Mouse (Mus musculus) kidney, embryonic 16.5 days (tissue): Measurements from ENCODE around the gene Dock10. TPM values are rescaled to one million over a fixed set of nuclear protein-coding genes. Genes with fewer than 3 reads are reported as not detected.

ENCODE experiments used
- ATAC-seq: fragments of 200-750 bp; cut with Nextera tagmentation; 2 replicates; pipeline ENCODE4 v1.8.0; 2017; ENCODE audit warnings: moderate TSS enrichment; ENCODE audit not compliant: low FRiP score, low TSS enrichment
- H3K27ac ChIP-seq: fragments of 300-500 bp; sonication (generic); 2 replicates; pipeline ENCODE4 v1.5.1; 2014; ENCODE audit warnings: low read length
- H3K27me3 ChIP-seq: fragments of 300-500 bp; sonication (generic); 2 replicates; pipeline ENCODE4 v1.6.1; 2014; ENCODE audit warnings: low read length, control low read depth, mixed read lengths; ENCODE audit not compliant: insufficient read depth
- H3K36me3 ChIP-seq: fragments of 300-500 bp; sonication (generic); 2 replicates; pipeline ENCODE4 v1.6.1; 2014; ENCODE audit warnings: low read length, control low read depth, mixed read lengths; ENCODE audit not compliant: insufficient read depth
- H3K4me1 ChIP-seq: fragments of 300-500 bp; sonication (generic); 2 replicates; pipeline ENCODE4 v1.6.1; 2014; ENCODE audit warnings: low read length, control low read depth, mixed read lengths; ENCODE audit not compliant: insufficient read depth
- H3K4me2 ChIP-seq: fragments of 300-500 bp; sonication (generic); replicated peaks from 2 replicates; pipeline ENCODE4 v1.6.1; 2014; ENCODE audit warnings: low read depth, low read length
- H3K4me3 ChIP-seq: fragments of 300-500 bp; sonication (generic); 2 replicates; pipeline ENCODE4 v1.5.1; 2014; ENCODE audit warnings: mild to moderate bottlenecking, low read length
- H3K9ac ChIP-seq: fragments of 300-500 bp; sonication (generic); replicated peaks from 2 replicates; pipeline ENCODE4 v1.6.1; 2014; ENCODE audit warnings: low read length
- H3K9me3 ChIP-seq: fragments of 300-500 bp; sonication (generic); 2 replicates; pipeline ENCODE4 v1.6.1; 2016; ENCODE audit warnings: low read length, control low read depth
- WGBS: fragments of 180-500 bp; shearing (Covaris S2); extraction: QIAGEN DNeasy Blood & Tissue Kit; methylation state at CpG from one replicate; pipeline ENCODE4 v1.1.7; 2014; 5-methylcytosine and 5-hydroxymethylcytosine counted together
- polyA plus RNA-seq: library from polyadenylated mRNA; unstranded; fragments of >200 nt; fragmentation: Nextera tagmentation; extraction: Ambion mirVana; gene quantifications from 2 replicates; pipeline ENCODE4 v1.2.1, GENCODE M21; 2015

Dock10 gene
- 3.7 and 4.7 TPM in 2 replicates for polyA plus RNA-seq

DNA sequence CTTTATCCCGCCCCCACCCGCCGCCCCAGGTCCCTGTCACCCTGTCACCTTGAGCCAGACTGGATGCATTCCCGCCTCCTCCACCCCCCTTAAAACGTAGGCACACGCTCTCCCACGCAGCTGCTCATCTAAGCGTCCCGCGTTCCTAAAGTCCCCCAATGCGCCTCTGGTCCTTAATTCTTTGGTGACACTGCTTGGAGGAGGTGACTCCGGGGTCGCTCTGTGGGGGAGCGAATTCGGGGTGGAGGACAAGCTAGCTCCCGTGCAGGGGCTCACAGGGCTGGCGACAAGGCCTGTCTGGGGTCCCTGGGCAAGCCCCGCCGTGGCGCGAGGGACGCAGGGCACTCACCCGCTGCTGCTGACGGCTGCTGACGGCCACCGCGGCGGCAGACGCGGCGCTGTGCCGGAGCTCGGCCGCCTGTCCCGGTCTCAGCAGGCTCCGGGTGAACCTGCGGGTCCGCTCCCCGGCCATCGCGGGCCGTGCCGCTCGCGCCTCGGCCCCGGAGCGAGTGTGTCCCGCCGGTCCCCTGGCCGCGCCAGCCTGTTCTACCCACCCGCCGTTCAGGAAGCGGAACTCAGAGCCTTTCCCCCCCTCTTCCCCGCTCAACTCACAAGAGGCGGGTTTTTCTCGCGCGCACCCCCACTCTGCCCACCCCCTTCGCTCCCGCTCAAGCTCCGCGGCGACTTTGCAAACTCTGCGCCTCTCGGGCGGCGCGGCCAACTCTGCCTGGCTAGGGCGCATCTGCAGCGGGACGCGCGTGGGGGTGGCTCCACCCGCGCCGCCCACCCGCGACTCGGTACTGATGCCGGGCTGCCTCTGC is at the start of gene Dock10:
TSS of gene Dock10 (minus strand) at position 551 of the 821 bp plus-strand sequence.
- 0 out of 2 replicates have a peak, but pooled peaks cover 2% of the 10 kb centered on the region for H3K9me3 ChIP-seq
- H3K4me3 ChIP-seq, result peak within 1 kb of the TSS; percentile 68

DNA sequence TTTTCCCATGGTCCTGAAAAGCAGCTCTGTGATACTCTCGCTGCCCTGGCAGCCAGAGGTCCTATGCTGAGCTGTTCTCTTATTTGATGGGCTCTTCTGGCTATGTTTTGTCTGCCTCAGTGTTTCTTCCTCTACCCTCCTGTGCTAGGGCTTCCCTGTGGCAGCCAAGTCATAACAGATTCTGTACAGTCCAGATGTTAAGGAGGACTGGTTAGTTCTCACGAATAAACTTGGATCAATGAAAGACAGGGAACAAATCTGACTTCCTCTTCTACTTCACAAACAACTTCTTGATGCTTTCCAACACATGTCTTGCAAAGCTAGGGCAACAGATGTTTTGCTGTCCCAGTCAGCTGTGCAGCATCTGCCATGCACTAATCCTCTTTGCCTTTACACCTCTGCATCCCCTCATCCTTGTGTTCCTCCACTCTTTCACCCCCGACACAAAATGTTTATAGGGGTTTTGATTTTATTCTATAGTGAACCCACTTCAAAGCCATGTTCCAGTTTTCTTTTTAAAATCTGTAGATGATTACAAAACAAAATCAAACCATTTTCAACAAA is 48.6 kb upstream of the Dock10 start:
- H3K4me3 ChIP-seq, result no peak overlapping the region
- no peak overlapping the region for H3K27ac ChIP-seq
- H3K36me3 ChIP-seq, result no peaks in the 10 kb centered on the region
- WGBS, result 79% methylated on average over 3 of the region's 3 CpGs
- H3K9me3 ChIP-seq, result no peaks in the 10 kb centered on the region
- no peak for ATAC-seq
- no peaks in the 10 kb centered on the region for H3K27me3 ChIP-seq
- no peaks in the 10 kb centered on the region for H3K4me1 ChIP-seq
- H3K9ac ChIP-seq, result no peak overlapping the region
- H3K4me2 ChIP-seq, result no peak overlapping the region

More for the DNA sequence above, at the start of gene Dock10:
- Histone ChIP-seq H3K27ac (no peak within 1 kb of the TSS), H3K4me1 (peaks cover 18% of the 10 kb centered on the region), H3K36me3 (no peaks in the 10 kb centered on the region), H3K9ac (peak within 1 kb of the TSS; percentile 65), H3K4me2 (peak within 1 kb of the TSS; percentile 98), H3K27me3 (0 out of 2 replicates have a peak, but pooled peaks cover 7% of the 10 kb centered on the region)
- ATAC-seq, result peak; percentile 86
- under 1% methylated on average over 74 of the region's 82 CpGs for WGBS

DNA sequence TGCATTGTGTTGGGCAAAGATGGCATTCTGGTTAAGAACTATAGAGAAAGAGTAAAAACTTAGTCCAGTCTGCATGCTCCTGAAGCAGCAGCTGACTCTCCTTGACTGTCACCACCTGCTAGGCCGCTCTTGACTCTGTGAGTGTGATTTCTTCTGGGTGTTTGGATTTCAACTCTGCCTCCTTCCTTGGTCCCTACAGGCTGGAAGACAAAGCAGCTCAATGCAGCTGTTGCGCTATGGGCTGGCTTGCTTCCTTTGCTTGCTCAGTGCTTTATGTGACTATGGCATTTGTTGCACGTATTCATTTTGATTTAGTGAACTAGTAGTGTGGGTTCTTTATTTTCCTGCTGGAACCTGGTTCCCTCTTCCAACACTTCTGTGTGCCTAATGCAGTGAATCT is 43.7 kb upstream of the Dock10 start:
- no peaks in the 10 kb centered on the region for H3K9me3 ChIP-seq
- ATAC-seq, result no peak
- H3K27me3 ChIP-seq, result no peaks in the 10 kb centered on the region
- H3K9ac ChIP-seq, result no peak overlapping the region
- H3K27ac ChIP-seq, result no peak overlapping the region
- no peaks in the 10 kb centered on the region for H3K36me3 ChIP-seq
- no peaks in the 10 kb centered on the region for H3K4me1 ChIP-seq
- no peak overlapping the region for H3K4me2 ChIP-seq
- no peak overlapping the region for H3K4me3 ChIP-seq
- WGBS, result 78% methylated on average over 3 of the region's 3 CpGs

DNA sequence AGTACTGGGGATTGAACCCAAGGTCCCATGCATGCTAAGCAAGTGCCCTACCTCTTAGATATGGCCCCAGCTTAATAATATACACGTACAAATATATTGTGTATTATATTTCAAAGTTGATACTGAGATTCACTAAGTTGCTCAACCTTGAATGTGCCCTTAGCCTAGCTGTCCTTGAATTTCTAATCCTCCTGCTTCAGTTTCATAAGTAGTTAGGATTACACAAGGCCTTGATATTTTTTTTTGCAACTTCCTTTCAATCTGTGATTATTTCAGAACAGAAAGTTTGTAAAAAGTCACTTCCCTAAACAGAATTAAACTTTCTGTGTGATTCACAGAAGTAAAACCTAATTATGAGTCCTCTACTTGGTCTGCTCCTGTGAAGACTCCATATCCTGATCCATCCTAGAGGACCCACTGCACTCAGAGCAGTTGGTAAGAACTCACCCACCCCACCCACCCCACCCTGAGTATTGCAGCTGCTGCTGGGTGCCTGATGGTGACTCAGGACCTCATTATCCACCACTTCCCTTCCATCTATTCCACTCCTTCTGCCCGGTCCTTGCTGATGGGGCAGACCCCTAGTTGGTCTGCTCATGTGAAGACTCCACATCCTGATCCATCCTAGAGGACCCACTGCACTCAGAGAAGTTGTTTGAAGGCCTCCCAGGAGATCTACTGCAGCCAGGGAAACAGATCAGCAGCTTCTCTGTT is 26.9 kb upstream of the Dock10 start:
- H3K9ac ChIP-seq, result no peak overlapping the region
- no peaks in the 10 kb centered on the region for H3K27me3 ChIP-seq
- no peaks in the 10 kb centered on the region for H3K4me1 ChIP-seq
- no peaks in the 10 kb centered on the region for H3K9me3 ChIP-seq
- no peak overlapping the region for H3K4me2 ChIP-seq
- no peaks in the 10 kb centered on the region for H3K36me3 ChIP-seq
- no peak overlapping the region for H3K27ac ChIP-seq
- 75% methylated on average over 2 of the region's 2 CpGs for WGBS
- H3K4me3 ChIP-seq, result no peak overlapping the region
- ATAC-seq, result no peak

DNA sequence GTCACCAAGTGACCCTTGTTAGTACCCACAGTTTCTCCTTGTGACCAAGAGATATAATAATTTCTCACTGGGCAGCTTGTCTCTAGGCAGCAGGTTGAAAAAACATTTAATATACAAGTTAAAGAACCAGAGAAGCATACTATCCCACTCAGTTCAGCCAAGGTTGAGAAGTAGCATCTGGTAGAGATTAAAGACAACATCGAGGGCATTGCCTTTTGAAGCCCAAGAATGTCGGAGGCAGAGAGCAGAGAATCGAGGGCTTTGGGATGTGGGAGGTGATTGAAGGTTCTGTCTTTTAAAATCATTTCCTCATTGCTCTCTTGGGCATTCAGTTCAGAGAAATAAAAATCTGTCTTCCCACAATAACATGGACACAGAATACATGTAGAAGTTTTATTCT is 25.8 kb upstream of the Dock10 start:
- no peak overlapping the region for H3K4me2 ChIP-seq
- H3K9ac ChIP-seq, result no peak overlapping the region
- no peak overlapping the region for H3K27ac ChIP-seq
- no peaks in the 10 kb centered on the region for H3K36me3 ChIP-seq
- H3K4me3 ChIP-seq, result no peak overlapping the region
- H3K9me3 ChIP-seq, result no peaks in the 10 kb centered on the region
- ATAC-seq, result no peak
- no peaks in the 10 kb centered on the region for H3K27me3 ChIP-seq
- H3K4me1 ChIP-seq, result no peaks in the 10 kb centered on the region
- 48% methylated on average over 3 of the region's 3 CpGs for WGBS

DNA sequence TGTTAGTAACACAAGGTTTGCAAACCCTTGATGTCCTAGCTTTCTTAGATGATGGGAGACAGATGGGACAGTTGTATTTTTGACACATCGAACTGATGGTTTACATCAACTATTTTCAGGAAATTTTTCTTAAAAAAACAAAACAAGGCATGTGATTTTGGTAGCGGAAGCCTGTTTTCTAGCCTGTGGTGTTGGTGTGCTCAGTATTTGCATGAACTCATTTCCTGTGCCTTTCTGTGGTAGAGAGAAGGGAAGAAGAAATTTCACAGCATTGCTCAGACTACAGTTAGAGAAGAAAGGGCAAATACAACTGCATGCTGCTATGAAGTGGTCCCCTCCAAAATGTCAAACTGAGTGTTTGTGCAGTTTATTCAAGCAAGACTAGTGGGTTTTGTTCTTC is 7.2 kb upstream of the Dock10 start:
- H3K36me3 ChIP-seq, result no peaks in the 10 kb centered on the region
- no peak overlapping the region for H3K27ac ChIP-seq
- no peak for ATAC-seq
- H3K4me2 ChIP-seq, result no peak overlapping the region
- no peak overlapping the region for H3K4me3 ChIP-seq
- H3K4me1 ChIP-seq, result no peaks in the 10 kb centered on the region
- H3K27me3 ChIP-seq, result no peaks in the 10 kb centered on the region
- H3K9ac ChIP-seq, result no peak overlapping the region
- 81% methylated on average over 2 of the region's 2 CpGs for WGBS
- H3K9me3 ChIP-seq, result no peaks in the 10 kb centered on the region

DNA sequence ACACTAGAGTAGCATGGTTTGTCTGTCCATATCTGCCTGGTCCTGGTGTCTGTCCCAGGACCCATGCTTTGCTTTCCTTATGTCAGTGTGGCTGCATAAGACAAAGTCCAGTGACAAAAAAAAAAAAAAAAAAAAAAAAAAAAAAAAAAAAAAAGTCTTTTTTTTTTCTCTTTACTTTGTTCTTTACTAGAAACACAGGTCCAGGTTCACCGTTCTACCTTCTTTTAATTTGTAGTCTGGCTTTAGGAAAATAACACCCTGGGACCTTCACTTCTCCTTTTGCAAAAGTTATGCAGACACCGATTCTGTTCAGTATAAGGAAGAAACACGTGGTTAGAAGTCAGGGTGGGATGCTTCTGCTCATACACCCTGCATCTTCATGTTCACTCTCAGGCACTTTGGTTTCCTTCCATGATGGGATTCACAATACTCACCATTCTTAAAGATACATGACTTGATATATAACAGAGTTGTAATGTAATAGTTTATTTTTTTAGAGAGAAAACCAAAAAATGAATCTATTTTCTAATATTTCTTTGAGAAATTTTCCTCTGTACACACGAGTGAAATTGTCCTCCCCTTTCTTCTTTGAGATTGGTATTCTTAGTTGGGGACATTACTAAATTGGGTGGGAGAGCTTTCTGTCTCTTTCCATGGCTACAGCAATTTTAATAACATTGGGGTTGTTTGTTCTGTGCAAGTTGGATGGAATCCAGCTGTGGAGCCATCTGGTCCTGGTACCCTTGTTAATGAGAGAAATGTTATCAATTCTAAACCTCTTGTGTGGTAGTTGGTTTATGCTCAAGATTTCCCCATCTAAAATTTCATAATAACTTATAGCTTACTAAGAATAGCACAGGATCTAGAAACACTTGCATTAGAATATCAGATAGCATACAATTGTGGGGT is 5.0 kb upstream of the Dock10 start:
- WGBS, result 71% methylated on average over 4 of the region's 4 CpGs
- ATAC-seq, result no peak
- 0 out of 2 replicates have a peak, but pooled peaks cover 4% of the 10 kb centered on the region for H3K4me1 ChIP-seq

DNA sequence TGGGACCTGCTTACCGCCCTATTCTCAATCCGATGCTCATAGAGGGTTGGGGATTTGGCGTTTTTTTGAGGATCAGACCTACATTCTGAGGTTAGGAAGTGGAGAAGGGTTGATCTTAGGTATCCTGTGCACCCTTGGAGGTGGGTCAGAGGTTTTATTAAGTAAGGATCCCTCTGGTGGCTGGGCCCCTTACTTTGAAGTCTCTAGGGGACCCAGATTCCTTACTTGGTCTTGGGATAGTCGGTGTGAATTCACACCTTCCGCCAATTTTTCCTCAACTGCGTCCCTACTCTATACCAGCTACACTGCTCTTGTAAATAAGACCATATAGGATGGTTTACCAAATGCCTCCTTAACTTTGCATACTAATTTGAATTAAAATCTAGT is 464 bp upstream of the Dock10 start:
- WGBS, result 5% methylated on average over 6 of the region's 6 CpGs
- peak; percentile 1; the same call in 1 of the 2 replicates for ATAC-seq
- Histone ChIP-seq H3K27me3 (0 out of 2 replicates have a peak, but pooled peaks cover 7% of the 10 kb centered on the region), H3K4me3 (peak overlapping the region; percentile 68), H3K4me2 (peak overlapping the region; percentile 98), H3K4me1 (peaks cover 18% of the 10 kb centered on the region), H3K9ac (peak overlapping the region; percentile 65), H3K9me3 (no peaks in the 10 kb centered on the region), H3K36me3 (no peaks in the 10 kb centered on the region), H3K27ac (no peak overlapping the region)

More for the DNA sequence above, 5.0 kb upstream of the Dock10 start:
- H3K4me2 ChIP-seq, result no peak overlapping the region
- no peaks in the 10 kb centered on the region for H3K27me3 ChIP-seq
- H3K27ac ChIP-seq, result no peak overlapping the region
- no peak overlapping the region for H3K9ac ChIP-seq
- H3K9me3 ChIP-seq, result no peaks in the 10 kb centered on the region
- H3K36me3 ChIP-seq, result no peaks in the 10 kb centered on the region
- no peak overlapping the region for H3K4me3 ChIP-seq

DNA sequence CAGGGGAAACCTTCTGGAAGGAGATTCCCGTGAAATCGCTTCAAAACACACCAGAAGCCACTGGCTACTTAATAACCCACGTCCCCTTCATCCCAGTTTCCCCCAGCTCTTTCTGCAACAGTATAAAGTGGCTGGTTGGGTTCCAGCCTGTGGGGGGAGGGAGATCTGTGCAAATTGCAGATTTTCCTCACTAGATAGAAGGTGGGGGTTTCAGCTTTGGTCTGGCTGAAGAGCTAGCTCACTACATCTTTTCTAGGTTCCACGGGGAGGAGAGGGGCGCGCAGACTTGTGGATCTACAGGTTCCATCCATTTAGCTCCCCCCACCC is 714 bp downstream of the Dock10 start:
- H3K9me3 ChIP-seq, result peaks cover 5% of the 10 kb centered on the region
- H3K4me3 ChIP-seq, result peak overlapping the region; percentile 68
- H3K36me3 ChIP-seq, result no peaks in the 10 kb centered on the region
- ATAC-seq, result peak; percentile 33
- H3K4me2 ChIP-seq, result peak overlapping the region; percentile 98
- H3K27me3 ChIP-seq, result 0 out of 2 replicates have a peak, but pooled peaks cover 7% of the 10 kb centered on the region
- WGBS, result 0% methylated on average over 5 of the region's 6 CpGs
- peaks cover 18% of the 10 kb centered on the region for H3K4me1 ChIP-seq
- H3K9ac ChIP-seq, result peak overlapping the region; percentile 65
- H3K27ac ChIP-seq, result no peak overlapping the region
